Mouse (Mus musculus): ENCODE measurements around the gene Syt9.

GRCm38 (mm10) chr7:107478979-107479965 is 108.7 kb downstream of the Syt9 start:
- no peak for TF ChIP-seq CTCF (IDR thresholded peaks at IDR 0.05; ENCODE audit: low read depth, low read length)
- no peak for TF ChIP-seq POLR2A (IDR thresholded peaks at IDR 0.05; ENCODE audit: borderline replicate concordance, low read depth, low read length)
